Mouse (Mus musculus) spleen, postnatal 14 days (tissue): ENCODE measurements around the gene Mis12.

ENCODE experiments used
- DNase-seq, 2 experiments: peaks; one replicate each; pipeline ENCODE4 v3.0.0; 2021 to 2022; ENCODE audit warnings: low spot score in 2 of 2

The Mis12 gene

DNA sequence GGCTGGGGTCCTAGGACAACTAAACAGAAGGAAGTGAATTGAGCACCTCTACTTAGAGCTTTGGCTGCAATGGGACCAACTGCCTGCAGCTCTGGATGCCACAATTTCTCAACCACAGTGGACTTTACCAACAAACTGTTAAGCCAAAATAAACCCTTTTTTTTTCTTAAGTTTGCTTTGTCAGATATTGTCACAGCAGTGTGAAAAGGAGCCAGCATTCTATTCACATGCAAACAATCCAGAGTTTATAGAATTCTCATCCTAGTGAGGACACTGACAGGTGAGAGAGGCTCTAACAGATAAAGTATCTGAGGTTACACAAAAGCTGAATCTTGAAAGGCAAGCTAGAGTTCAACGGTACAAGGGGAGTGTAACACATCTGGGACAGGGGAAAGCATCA is 2.4 kb upstream of the Mis12 start:
- DNase-seq = no peak

DNA sequence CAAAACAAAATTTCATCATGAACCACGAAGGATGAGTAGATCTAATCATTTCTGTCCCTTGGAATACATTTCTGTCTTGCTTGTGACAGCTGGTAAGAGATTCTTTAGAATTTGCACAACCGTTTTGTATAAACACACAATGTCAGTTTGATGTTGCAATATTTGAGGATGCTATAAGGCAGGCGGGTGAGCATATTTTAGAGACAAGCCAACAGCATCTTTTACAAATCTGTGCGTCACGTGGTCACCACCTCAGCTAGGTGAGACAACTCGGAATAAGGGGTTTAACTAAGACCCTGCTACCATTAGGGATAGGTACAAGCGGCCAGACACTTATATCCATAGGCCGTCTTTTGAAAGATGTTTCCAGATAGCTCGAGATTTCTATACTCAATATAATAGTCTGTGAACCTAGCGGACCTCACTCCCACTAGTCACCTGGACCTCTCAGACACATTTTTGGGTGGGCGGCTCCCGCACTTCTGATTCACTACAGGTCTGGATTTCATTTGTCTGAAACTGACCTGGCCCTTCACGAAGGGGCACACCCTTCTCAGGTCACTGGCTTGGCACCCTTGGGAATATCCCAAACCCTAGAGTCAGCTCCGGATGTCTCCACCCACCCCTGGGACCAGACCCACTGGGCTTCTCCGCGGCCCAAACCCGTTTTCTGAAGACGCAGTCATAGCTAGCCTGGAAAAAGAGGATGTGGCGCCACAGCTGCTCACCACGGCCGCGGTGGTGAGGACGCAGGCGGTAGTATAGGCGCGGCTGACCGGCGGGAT is 803 bp upstream of the Mis12 start:
- DNase-seq = no peak

DNA sequence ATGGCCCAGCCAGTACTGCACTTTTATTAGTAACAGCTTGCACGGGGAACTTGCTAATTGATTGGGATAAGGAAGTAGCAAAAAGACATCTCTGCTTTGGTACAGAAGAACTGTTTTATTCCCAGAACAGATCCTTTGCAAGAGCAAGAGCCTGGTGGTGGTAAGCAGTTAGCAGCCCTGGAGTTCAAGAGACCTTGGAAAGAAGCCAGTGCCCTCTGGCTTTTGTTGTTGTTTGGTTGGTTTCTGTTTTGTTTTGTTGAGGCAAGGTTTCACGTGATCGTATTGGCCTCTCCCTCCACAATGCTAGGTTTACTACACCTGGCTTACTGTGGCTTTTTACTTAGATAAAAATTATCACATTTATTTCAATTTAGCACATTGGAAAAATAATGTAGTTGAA is 8.9 kb downstream of the Mis12 start:
- DNase-seq = no peak

DNA sequence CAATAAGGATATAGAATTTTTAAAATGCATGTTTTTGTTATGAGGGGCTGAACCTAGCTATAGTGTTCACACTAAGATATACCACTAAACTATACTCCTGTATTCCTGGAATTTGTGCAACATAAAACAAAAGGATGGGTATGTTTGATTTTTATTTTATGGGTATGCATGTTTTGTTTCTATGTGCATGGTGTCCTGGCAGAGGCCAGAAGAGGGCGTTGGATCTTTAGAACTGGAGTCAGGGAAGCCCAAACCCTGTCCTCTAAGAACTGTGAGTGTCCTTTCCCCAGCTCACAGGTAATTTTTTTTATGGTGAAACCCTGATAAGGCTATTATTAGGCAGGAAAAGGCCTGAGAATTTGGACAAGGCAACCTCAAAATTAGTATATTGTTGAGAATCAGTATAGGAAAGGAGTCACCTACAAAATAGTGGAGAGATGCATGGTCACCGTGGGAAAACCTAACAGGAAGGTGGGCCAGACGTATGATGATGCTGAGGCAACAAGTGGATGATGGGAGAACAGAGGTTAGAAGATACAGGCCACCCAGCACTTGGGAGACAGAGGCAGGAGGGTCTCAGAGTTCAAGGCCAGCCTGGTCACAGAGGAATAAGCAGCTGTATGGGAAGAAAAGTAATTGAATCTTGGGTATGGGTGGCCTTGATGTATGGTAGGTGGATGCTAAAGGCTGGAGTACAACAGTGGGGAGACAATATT is 10.2 kb downstream of the Mis12 start:
- DNase-seq = no peak

DNA sequence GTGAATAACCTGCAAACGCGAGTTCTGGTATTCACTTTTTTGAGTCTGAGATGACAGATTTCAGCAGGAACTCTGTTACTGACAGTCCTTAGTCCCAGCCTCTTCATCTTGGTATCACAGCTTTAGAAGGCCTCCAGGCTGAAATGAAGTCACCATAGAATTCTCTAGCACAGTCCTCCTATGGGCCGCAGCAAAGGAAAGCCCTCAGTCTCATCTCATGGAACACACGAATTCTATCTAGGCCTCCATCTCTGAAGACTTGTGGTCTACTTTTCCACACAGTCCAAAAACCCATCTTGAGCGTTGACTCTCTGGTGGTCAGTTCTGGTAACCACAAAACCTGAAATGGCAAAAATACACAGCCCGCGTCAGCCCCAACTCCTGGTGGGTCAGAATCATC is 12.7 kb downstream of the Mis12 start:
- no peak for DNase-seq

DNA sequence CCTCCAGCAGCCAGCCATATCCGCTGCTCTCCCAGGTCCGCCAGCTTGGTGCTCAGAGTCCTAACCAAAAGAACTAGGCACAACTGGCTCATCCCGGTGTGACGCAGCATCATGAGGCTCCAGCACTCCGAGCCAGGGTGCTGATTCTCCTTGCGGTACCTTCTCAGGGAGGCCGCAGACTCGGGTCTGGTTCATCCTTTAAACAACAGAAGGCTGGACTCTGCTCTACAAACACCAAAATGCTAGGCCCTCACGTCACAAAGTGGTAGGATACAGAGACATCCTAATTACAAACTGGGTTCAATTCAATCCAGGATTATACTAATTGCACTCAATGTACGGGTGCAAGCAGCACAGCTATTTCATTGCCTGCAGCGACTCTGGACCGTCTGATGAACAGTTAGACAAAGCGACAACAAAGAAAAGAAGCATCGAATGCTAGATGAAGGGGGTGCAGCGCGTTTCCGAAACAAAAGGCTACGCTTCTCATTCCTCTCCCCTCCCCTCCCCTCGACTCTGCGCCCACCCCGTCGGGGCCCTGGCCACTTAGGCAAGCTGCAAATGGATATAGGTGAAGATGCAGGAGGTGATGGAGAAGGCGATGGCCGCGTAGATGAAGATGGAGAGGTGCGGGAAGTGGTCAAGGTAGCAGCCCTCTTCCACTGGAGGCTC is 13.2 kb downstream of the Mis12 start:
- no peak for DNase-seq

DNA sequence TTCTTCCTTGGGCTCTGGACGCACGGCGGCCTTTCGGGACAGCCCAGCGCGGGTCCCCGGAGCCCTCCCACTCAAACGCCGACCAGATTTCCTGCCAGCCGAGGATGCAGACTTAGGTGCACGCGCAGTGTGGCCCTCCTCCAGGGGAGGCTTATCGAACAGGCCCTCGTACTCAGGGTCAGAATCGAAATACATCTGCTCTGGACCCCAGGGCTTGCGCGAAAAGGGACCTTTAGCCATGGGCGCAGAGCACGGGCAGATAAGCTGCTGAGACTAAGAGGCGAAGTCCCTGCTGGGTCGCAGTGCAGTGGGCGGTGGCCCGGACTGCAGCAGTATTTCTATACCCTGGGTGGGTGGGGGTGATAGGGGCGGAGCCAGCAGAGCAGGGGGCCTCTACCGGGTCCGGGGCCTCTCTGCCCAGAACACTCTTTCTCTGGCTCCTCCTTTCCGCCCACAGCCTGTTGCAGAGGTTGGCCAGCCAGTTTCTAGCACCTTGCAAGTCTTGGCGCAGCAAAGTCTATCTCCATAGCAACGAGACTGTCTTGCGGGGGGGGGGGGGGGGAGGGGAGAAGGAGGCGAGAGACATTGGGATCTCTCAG is 13.9 kb downstream of the Mis12 start, which contains the start of gene 6330403K07Rik:
6330403K07Rik (minus strand) TSS at position 351 of the 599 bp plus-strand sequence.
- no peak for DNase-seq

DNA sequence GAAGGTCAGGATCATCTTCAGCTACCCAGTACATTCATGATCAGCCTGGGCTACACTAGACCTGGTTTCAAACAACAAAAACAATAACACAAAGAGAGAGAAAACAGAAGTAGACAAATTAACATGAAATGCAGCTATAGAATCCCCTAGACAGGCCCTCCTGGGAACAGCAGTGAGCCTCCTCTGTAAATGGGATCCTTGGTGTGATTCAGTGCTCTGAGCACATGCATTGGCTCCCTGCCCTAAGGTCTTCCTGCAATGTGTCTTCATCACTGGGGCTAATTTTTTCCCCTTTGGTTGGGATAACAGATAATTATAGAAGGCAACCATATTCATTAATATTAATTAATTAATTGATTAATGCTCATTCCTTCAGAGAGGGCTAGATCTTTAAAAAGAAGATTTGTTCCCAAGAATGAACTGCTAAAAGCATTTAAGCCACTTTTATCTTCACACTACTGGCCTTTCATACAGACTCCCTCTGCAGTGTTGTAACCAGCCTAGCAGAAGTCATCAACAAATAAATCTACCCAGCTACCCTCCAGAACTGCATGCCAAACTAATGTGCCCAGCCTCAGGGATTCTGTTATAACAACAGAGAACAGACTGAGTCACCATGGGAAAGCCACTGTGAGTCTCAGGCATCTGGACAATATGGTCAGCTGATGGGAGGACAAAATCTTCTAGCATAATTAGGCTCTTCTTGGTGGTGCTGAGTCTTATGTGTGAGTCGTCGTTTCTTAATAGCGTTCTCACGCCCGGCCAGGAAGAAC is 20.3 kb downstream of the Mis12 start:
- DNase-seq = no peak

DNA sequence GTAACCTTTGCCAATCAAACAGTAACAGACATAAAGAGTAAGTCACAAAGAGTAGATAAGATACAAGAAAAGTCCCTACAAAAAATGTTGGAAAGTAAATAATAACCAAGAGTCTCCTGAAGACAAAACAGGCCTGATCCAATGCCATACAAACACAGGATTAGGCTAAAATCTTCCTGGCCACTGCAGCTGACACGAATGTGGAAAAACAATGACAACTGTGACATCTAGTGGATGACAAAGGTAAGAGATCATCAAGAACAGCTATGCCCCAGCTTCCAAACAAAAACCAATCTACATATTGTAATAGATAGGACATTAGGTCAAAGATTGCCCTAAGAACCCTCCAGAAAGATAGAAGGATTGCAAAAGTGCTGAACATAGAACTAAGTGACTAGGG is 33.1 kb downstream of the Mis12 start:
- no peak for DNase-seq

DNA sequence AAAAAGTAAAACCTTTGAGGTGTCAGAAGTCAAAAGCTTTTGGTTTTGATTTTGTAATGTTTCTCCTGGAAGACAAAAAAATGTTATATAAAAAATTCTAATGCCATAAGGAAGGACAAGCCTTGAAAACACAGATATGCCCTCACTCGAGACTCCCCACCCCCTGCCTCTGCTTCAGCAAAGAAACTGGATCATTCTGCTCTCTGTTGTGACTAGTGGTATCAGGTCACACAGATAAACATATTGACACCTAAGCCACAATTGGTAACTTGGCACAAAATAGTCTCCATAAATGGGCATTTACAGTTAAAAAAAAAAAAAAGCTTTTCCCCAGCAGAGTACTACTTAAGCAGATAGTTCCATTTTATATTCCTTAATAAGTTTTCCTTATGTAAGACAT is 56.9 kb downstream of the Mis12 start:
- DNase-seq = no peak
